Mouse (Mus musculus) A20 (cell line): ENCODE results near the gene Tpgs1.
"Not testable (repeated sequence)": the region's sequence is repeated elsewhere in the genome, so short reads cannot be mapped to it uniquely, and the experiment has no call there.

Experiments
- DNase-seq: peaks from one replicate; pipeline ENCODE4 v3.0.0-alpha.2; 2011; ENCODE audit warnings: low read depth, low spot score

Gene Tpgs1

DNA sequence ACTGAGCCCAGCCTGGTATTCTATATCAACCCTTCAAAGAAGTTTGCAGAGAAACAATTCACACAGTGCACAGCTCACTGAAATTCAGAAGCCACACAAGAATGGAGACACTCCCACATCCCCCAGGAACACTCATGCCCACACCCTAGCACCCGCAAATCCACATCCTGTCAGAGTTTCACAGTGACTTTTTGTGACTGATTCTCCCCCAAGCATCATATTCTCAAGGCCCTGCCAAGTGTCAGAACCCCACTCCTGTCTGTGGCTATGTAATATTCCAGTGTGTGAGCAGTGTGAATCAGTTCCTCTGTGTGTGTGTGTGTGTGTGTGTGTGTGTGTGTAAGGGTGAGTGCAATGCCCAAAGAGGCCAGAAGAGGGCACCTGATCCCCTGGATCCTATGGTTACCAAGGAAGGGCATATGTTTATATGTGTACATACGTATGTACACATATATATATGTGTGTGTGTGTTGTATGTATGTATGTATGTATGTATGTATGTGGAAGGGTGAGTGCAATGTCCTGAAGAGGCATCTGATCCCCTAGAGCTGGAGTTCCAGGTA, 22.9 kb downstream of the Tpgs1 start:
- DNase-seq, result no peak

- DNase-seq, result no peak
Measured at GRCm38 (mm10) chr10:79693580-79694378, 24.6 kb downstream of the Tpgs1 start.

GRCm38 (mm10) chr10:79694379-79694655, 25.1 kb downstream of the Tpgs1 start:
- no peak for DNase-seq

- peak; percentile 76 for DNase-seq
Measured at GRCm38 (mm10) chr10:79695231-79696128, 26.3 kb downstream of the Tpgs1 start.

DNA sequence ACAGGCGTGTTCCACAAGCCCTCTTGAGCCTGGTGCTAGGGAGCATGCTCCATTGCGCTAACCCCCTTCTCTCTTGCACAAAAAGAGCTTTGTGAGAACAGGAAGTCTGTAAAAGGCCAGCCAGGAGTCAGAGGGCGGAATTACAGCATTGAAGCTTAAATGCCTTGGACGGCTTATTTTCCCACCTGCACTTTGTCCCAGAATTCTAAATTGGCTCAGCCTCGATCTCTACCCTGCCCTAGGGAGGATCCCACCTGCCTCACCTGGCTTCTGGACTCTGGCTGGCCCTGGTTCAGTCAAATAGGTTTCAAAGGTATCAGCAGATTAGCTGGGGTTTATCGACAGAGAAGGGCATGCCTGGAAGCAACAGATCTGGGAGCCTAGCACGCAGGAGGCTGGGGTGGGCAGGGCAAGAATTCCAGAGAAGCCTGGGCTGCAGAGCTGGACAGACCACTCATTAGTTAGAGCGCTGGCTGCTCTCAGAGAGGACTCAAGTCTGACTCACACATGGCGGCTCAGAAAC, 27.0 kb downstream of the Tpgs1 start:
- DNase-seq, result no peak

GRCm38 (mm10) chr10:79697916-79698315, 28.7 kb downstream of the Tpgs1 start:
- DNase-seq, result no peak

- no peak for DNase-seq
Measured at GRCm38 (mm10) chr10:79698459-79698858, 29.3 kb downstream of the Tpgs1 start.

DNA sequence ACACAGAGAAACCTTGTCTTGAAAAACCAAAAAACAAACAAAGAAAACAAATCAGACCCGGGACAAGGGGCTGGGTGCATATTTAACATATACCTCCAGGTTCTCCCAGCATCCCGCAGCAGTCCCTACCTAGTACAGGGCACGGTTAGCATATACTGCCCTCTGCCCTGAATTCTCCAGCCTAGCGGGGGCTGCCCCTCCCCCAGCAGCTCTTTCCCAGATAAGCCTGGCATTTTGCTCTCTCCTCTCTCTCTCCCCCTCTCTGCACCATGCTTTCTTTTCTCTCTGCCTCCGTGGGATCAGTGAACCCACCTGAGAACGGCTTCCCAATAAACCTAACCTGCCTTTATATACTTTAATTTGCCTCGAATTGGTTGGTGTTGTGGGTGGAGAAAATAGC, 31.5 kb downstream of the Tpgs1 start:
- DNase-seq, result no peak

GRCm38 (mm10) chr10:79701443-79702129, 32.4 kb downstream of the Tpgs1 start:
- DNase-seq, result no peak

DNA sequence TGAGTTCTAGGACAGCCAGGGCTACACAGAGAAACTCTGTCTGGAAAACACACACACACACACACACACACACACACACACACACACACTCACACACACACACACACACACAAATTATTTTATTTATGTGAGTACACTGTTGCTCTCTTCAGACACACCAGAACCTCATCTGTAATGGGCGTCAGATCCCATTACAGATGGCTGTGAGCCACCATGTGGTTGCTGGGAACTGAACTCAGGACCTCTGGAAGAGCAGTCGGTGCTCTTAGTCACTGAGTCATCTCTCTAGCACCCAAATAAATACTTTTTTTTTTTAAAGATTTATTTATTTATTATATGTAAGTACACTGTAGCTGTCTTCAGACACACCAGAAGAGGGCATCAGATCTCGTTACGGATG, 33.8 kb downstream of the Tpgs1 start:
- DNase-seq, result not testable (repeated sequence)

GRCm38 (mm10) chr10:79703541-79703940, 34.4 kb downstream of the Tpgs1 start:
- no peak for DNase-seq

DNA sequence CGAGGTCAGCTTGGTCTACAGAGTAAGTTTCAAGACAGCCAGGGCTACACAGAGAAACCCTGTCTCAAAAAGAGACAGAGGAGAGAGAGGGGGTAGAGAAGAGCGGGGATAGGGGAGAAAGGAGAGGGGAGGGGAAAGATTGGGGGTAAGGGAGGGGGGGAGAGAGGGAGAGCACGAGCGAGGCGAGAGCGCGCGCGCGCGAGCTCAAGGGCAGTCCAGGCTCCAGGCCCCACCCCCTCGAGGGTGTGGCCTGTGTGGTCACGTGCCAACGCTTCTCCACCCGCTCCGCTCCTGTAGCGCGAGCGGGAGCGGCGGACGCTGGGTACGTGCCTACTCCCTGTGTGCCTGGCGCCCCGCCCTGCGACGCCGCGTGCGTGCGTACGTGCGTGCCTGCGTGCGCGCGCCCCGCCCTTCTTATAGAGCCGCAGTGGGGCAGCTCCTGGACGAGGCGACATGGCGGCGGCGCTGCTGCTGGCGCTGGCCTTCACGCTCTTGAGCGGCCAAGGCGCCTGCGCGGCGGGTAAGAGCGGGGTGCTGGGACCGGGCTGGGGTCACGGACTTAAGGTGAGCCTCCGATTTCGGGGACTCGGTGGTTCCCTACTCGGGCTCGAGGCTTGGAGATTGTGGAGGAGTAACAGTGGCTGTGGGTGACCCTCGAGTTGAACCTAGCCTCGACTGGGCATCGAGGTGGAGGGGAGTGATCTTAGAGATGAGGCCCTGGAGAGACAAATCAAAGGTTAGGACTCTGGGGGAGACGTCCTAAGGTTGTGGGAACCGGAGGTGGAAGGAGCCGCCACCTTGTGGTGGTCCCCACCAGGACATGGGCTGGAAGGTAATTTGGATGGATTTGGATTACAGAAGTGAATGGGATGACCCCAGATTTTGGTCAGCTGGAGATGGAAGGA, 35.1 kb downstream of the Tpgs1 start, which contains the start of gene Bsg:
Bsg (plus strand) TSS at position 427 of the 905 bp plus-strand sequence.
- peak; percentile 100 for DNase-seq

DNA sequence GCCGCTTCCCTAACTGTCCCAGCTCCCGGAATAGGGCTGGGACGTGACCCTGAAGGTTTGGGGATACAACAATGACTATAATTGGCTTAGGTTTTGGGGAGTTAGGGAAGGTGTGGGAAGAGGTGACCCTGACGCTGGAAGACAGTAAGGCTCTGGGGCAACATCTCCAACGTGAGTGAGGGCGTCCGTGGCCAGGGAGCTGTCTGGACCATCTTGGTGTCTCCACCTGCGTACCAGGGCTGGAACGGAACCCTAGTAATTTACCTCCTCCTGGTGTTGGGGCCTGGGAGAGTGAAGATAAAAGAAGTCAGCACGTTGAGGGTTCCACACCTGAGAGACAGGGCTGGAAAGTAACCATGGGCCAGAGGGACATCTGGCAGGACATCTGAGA, 35.8 kb downstream of the Tpgs1 start:
- no peak for DNase-seq

- no peak for DNase-seq
Measured at GRCm38 (mm10) chr10:79705951-79706350, 36.8 kb downstream of the Tpgs1 start.

GRCm38 (mm10) chr10:79706406-79707094, 37.4 kb downstream of the Tpgs1 start:
- no peak for DNase-seq

DNA sequence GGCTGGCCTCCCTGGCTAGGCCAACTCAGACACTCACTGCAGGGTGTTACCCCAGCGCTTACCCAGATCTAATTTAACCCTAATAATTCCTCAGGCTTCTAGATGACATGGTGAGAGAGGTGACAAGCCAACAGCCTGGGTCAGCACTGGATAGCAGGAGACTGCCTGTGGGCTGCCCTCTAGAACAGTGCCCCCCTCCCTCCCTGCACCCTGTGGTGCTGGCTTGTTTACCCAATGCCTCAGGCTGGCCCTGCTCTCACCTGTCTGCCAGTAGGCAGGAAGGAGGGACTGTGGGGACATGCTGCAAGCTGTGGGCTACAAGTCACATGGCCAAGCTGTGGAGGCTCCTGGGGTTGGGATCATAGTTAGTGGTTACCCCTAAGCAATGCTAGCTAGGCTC, 38.0 kb downstream of the Tpgs1 start:
- no peak for DNase-seq

DNA sequence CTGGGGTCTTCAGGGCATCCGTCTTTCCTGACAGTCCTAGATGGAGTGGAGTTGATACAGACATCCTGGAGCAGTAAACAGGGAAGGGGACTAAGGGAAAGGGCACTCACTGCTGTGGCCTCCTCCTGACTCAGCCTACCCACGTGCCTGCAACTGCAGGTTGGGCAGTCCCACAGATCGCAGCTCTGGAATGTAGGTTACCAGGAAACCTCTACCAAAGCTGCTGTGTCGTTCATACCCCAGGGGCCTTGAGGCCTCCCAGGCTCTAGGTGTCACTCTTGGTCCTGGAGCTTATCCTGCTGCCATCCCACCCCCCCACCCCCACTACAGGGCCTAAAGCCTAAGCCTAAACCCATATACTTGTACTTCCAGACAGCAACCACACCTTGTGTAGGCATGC, 38.6 kb downstream of the Tpgs1 start:
- no peak for DNase-seq

GRCm38 (mm10) chr10:79708668-79709067, 39.5 kb downstream of the Tpgs1 start:
- no peak for DNase-seq

- no peak for DNase-seq
Measured at GRCm38 (mm10) chr10:79709307-79709706, 40.1 kb downstream of the Tpgs1 start.

- DNase-seq, result peak; percentile 71
Measured at GRCm38 (mm10) chr10:79712029-79712428, 42.9 kb downstream of the Tpgs1 start.
